Mouse (Mus musculus) olfactory bulb, adult 2 months (tissue): Measurements from ENCODE around the gene Skor1.

Experiments used
- CTCF ChIP-seq: fragments of 200-500 bp; IDR thresholded peaks from 2 replicates; pipeline ENCODE4 v1.5.1; 2012; ENCODE audit warnings: low read depth, mild to moderate bottlenecking, low read length, moderate library complexity; ENCODE audit not compliant: insufficient read depth
- POLR2A ChIP-seq: fragments of 200-500 bp; IDR thresholded peaks from 2 replicates; pipeline ENCODE4 v1.6.1; 2012; ENCODE audit warnings: mild to moderate bottlenecking, low read depth, low read length, moderate library complexity; ENCODE audit not compliant: insufficient read depth

GRCm38 (mm10) chr9:63169127-63169526 lies 20.4 kb upstream of the Skor1 start:
- TF ChIP-seq CTCF (no peak), POLR2A (no peak)
